Mouse (Mus musculus): ENCODE measurements around the gene Olfr1309.
"Not testable (repeated sequence)": the region's sequence is repeated elsewhere in the genome, so short reads cannot be mapped to it uniquely, and the experiment has no call there.

The Olfr1309 gene

GRCm38 (mm10) chr2:111990181-111990580 is at the start of gene Olfr1309:
Gene Olfr1309, minus strand, starts transcription at chr2:111990281.
- no peak for DNase-seq (ENCODE audit: low read depth, low spot score)

- DNase-seq (ENCODE audit: low read depth, low spot score), result not testable (repeated sequence)
Observed at GRCm38 (mm10) chr2:112026971-112027370, 36.9 kb upstream of the Olfr1309 start.

- no peak for DNase-seq (ENCODE audit: low read depth, low spot score)
Observed at GRCm38 (mm10) chr2:112024312-112024711, 34.2 kb upstream of the Olfr1309 start, which contains the start of gene Olfr1311. Gene Olfr1311, minus strand, starts transcription at chr2:112024412.

GRCm38 (mm10) chr2:112014900-112015299 is 24.8 kb upstream of the Olfr1309 start:
- DNase-seq (ENCODE audit: low read depth, low spot score), result no peak

GRCm38 (mm10) chr2:112012608-112013007 is 22.5 kb upstream of the Olfr1309 start, which contains the start of gene Olfr1310:
Gene Olfr1310, minus strand, starts transcription at chr2:112012708.
- no peak for DNase-seq (ENCODE audit: low read depth, low spot score)

GRCm38 (mm10) chr2:111964844-111965243 is 25.2 kb downstream of the Olfr1309 start, which contains the start of gene Olfr1308:
Gene Olfr1308, minus strand, starts transcription at chr2:111964944.
- no peak for DNase-seq (ENCODE audit: low read depth, low spot score)

GRCm38 (mm10) chr2:111949340-111949739 is 40.7 kb downstream of the Olfr1309 start, which contains the start of gene Olfr1307:
Gene Olfr1307, minus strand, starts transcription at chr2:111949440.
- DNase-seq (ENCODE audit: low read depth, low spot score), result no peak

Measured in retina, adult 2 months (tissue).